Mouse (Mus musculus): ENCODE measurements around the gene Epha2.

Gene Epha2

DNA sequence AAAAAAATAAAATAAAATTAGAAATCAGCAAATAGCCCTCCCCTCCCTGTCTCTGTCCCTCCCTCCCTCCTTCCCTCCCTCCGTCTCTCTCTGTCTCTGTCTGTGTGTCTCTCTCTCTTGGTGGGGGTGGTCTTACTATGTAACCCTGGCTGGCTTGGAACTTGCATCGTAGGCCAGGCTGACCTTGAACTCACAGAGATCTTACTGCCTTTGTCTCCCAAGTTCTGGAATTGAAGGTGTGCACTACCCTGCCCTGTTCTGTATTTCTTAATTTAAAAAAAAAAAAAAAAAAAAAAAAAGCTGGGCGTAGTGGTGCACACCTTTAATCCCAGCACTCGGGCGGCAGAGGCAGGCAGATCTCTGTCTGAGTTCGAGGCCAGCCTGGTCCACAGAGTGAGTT lies 21.3 kb upstream of the Epha2 start:
- DNase-seq (ENCODE audit: low read depth, low spot score), result no peak

DNA sequence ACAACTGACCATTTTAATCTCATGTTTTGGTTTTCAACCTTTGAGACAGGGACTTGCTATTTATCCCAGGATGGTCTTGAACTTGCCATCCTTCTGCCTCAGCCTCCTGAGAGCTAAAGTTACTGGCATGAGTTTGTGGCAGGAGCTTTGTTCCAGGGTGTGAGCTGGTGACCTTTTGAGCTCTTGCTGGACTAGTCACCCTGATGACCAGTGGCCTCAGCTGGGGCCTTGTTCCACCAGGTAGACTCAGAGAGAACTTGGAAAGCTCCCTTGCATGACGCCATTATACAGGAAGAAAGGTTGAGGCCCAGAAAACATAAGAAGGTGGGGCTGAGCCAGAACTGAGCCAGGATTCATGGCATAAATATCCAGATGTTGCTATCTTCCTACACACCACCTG lies 20.6 kb upstream of the Epha2 start:
- no peak for DNase-seq (ENCODE audit: low read depth, low spot score)

GRCm38 (mm10) chr4:141281153-141281552 lies 19.9 kb upstream of the Epha2 start:
- DNase-seq (ENCODE audit: low read depth, low spot score), result no peak

DNA sequence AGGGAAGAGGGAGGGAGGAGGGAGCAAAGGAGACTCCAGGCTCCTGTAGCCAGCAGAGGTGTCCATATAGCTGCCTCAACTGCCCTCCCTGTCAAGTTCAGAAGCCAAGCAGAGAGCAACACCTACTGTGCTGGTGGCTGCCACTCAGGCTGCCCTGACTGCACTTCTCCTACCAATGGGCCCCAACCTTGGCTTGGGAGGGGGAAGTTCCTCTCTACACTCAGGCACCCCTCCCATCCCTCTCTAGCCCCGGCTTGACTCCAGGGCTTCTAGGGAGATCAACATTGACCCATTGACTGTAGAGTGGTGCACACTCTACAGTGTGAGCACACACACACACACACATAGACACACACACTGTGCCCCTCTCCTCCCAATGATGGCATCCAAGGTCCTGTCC lies 19.5 kb upstream of the Epha2 start:
- DNase-seq (ENCODE audit: low read depth, low spot score), result no peak

DNA sequence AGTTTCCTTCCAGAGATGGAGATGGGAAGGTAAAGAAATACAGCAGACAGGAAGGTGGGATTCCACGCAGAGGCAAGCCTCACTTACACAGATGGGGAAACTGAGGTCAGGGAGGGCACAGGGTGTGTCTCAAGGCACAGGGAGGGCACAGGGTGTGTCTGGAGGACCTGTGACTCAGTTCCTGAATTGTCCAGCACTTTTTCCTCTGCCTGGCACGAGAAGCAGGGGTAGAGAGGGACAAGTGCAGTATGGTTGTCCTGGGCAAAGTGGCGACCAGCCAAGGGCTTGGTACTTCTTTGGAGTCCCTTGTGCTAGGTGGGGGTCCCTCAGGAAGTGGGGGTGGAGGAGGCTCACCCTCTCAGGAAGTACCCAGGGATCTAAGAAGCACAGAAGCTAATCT lies 19.0 kb upstream of the Epha2 start:
- DNase-seq (ENCODE audit: low read depth, low spot score), result no peak

DNA sequence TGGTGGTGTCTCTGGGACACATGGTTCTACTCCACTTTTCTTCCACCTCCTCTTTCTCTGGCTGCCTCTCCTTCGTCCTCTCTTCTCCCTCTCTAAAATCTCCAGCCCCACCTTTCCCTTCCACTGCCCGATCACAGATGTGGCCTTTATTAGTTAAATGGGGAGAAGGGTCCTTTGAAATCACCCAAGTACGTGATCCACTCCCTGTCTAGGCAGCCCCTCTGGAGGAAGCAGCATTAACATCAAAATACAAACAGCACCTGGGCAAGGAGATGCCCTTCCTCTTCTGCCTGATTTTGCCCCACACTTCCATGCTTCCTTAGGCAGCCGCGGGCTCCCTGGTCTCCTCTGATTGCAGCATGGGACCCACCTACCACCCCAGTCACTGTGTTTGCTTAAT lies 18.4 kb upstream of the Epha2 start:
- DNase-seq (ENCODE audit: low read depth, low spot score), result no peak

- no peak for DNase-seq (ENCODE audit: low read depth, low spot score)
Observed at GRCm38 (mm10) chr4:141283176-141283878, 17.7 kb upstream of the Epha2 start.

- no peak for DNase-seq (ENCODE audit: low read depth, low spot score)
Observed at GRCm38 (mm10) chr4:141283879-141284411, 17.1 kb upstream of the Epha2 start.

DNA sequence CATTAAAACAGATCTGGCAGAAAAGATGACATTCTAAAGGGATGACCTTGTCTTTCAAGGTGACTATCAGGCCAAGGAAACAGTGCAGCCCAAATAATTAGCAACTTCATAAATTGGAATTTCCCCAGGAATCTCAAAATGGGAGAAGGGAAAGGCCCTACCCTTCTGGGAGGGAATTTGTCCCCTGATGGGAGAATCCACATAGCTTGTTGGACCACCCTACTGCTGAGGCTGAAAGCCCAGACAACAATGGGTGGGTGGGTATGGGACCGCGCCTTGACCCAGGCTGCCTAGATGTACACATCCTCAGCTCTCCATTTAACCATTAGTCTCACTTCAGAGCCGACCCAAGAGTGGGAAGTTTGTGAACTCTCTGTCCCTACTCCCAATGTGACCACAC lies 16.6 kb upstream of the Epha2 start:
- DNase-seq (ENCODE audit: low read depth, low spot score), result no peak

DNA sequence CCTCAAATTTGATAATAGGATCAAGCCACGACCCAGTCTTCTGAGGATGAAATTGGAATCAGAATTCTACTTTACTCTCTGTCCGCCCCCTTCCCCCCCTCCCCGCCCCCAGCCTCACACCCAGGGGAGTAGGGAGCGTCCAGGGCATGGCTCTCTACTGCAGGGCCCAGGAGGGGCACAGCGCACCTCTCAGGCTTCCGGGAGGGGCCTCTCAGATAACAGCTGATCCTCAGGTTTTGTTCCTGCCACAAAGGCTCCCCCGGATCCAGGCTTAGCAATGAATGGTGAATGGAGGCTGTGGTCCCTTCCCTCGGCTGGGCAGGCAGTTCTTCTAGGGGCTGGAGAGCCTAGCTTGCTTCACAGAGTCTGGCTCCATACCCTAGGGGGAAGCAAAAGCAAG lies 15.9 kb upstream of the Epha2 start:
- DNase-seq (ENCODE audit: low read depth, low spot score), result no peak

DNA sequence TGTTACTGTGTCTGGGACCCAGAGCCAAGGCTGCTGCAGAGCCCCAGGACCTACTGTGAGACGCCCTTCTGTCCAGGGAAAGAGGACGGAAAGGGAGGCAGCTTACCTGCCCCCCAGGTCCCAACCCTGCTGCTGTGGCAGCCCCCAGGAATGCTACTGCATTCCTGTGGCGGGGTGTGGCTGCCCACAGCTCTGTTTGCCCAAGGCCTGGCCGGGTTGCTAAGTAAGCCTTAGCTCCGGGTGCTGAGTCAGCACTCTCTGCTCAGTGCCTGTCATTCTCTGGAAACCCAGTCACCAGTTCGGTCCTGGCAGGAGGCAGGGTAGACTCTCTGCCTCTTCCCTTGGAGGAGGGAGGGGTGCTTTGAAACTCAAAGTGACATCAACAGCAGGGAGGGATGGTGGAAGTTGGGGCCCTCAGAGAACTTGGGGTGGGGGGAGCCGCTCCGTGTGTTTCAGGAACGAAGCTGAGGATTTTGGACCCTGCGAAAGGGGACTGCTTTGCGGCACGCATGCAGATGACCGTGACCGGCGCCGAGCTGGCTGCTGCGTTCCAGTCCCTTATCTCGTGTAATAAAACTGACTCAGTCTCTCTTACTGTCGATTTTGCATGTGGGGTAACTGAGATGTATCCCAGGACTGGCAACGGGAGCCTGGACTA lies 14.1 kb upstream of the Epha2 start:
- DNase-seq (ENCODE audit: low read depth, low spot score), result no peak

DNA sequence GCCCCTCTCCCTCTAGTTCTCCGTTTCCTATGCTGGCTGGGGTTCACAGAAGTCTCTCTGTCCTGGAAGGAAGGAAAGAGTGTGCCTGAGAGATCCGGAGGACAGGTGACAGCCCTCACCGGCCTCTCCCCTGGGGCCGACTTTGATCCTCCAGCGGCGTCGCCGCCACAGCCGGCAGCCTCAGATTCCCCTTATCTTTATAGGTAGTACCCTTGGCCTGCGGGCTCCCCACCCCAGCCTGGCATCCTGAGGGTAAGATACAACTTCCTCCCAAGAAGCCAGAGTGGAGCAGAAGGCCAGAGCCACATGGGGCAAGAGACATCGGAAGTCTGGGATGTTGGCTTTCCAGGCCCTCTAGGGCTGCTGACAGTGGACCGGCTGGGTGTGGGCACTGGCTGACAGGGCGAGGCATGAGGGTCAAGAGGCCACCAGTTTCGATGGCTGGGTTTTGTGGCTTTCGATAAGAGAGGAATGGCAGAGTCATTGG lies 13.5 kb upstream of the Epha2 start:
- DNase-seq (ENCODE audit: low read depth, low spot score), result no peak

GRCm38 (mm10) chr4:141288152-141288551 lies 12.9 kb upstream of the Epha2 start:
- no peak for DNase-seq (ENCODE audit: low read depth, low spot score)

GRCm38 (mm10) chr4:141291571-141292375 lies 9.3 kb upstream of the Epha2 start:
- no peak for DNase-seq (ENCODE audit: low read depth, low spot score)

- DNase-seq (ENCODE audit: low read depth, low spot score), result no peak
Observed at GRCm38 (mm10) chr4:141295774-141296186, 5.3 kb upstream of the Epha2 start.

GRCm38 (mm10) chr4:141297934-141298333 lies 3.1 kb upstream of the Epha2 start:
- DNase-seq (ENCODE audit: low read depth, low spot score), result no peak

DNA sequence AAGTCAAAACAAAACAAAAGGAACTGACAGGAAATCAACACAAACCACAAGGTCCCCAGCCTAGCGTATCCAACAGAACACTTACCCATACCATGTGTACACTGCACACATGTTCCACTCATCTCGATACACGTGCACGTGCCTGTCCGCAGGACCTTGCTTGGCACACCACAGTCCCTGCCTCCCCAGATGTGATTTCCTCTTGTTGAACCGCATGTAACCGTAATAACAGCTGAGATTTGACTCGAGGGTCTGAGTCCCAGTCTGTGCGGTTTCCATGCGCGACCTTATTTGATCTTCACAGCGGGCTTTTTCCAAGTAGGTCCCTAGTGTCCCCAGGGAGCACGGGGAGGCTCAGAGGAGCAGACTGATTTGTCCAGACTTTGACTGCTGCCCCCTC lies 1.7 kb upstream of the Epha2 start:
- no peak for DNase-seq (ENCODE audit: low read depth, low spot score)

- DNase-seq (ENCODE audit: low read depth, low spot score), result no peak
Observed at GRCm38 (mm10) chr4:141300196-141300595, 844 bp upstream of the Epha2 start.

- no peak for DNase-seq (ENCODE audit: low read depth, low spot score)
Observed at GRCm38 (mm10) chr4:141301591-141302427, 769 bp downstream of the Epha2 start.

- DNase-seq (ENCODE audit: low read depth, low spot score), result no peak
Observed at GRCm38 (mm10) chr4:141302428-141303401, 1.7 kb downstream of the Epha2 start.

Measured in brain, embryonic 18.5 days (tissue).